Mouse (Mus musculus) neural tube, embryonic 13.5 days (tissue): ENCODE measurements around the gene Arid3a. TPM values are rescaled to one million over a fixed set of nuclear protein-coding genes. Genes with fewer than 3 reads are reported as not detected.
A peak's percentile ranks its signal among the peaks of the same experiment; 100 is the strongest.

Experiments
- ATAC-seq: fragments of 200-750 bp; cut with Nextera tagmentation; 2 replicates; pipeline ENCODE4 v1.8.0; 2017; ENCODE audit warnings: low read depth, mild to moderate bottlenecking, moderate TSS enrichment, moderate library complexity
- H3K27ac ChIP-seq: fragments of 300-500 bp; sonication (generic); replicated peaks from 2 replicates; pipeline ENCODE4 v1.5.1; 2015; ENCODE audit warnings: moderate library complexity, mild to moderate bottlenecking, inconsistent platforms
- H3K27me3 ChIP-seq: fragments of 300-500 bp; sonication (generic); 2 replicates; pipeline ENCODE4 v1.6.1; 2015; ENCODE audit warnings: mild to moderate bottlenecking, inconsistent platforms
- H3K36me3 ChIP-seq: fragments of 300-500 bp; sonication (generic); 2 replicates; pipeline ENCODE4 v1.6.1; 2015; ENCODE audit warnings: mild to moderate bottlenecking, inconsistent platforms
- H3K4me1 ChIP-seq: fragments of 300-500 bp; sonication (generic); replicated peaks from 2 replicates; pipeline ENCODE4 v1.6.1; 2015; ENCODE audit warnings: inconsistent platforms
- H3K4me2 ChIP-seq: fragments of 300-500 bp; sonication (generic); 2 replicates; pipeline ENCODE4 v1.6.1; 2015; ENCODE audit warnings: inconsistent platforms, mild to moderate bottlenecking, moderate library complexity
- H3K4me3 ChIP-seq: fragments of 300-500 bp; sonication (generic); 2 replicates; pipeline ENCODE4 v1.5.1; 2015; ENCODE audit warnings: mild to moderate bottlenecking, inconsistent platforms
- H3K9ac ChIP-seq: fragments of 300-500 bp; sonication (generic); 2 replicates; pipeline ENCODE4 v1.6.1; 2015; ENCODE audit warnings: moderate library complexity, mild to moderate bottlenecking, inconsistent platforms
- H3K9me3 ChIP-seq: fragments of 300-500 bp; sonication (generic); 2 replicates; pipeline ENCODE4 v1.6.1; 2016; ENCODE audit warnings: inconsistent platforms
- WGBS: fragments of 180-500 bp; shearing (Covaris S2); methylation state at CpG from one replicate; pipeline ENCODE4 v1.1.7; 2015; 5-methylcytosine and 5-hydroxymethylcytosine counted together
- polyA plus RNA-seq: library from polyadenylated mRNA; unstranded; fragments of >200 nt; fragmentation: Nextera tagmentation; extraction: Ambion mirVana; gene quantifications from 2 replicates; pipeline ENCODE4 v1.2.1, GENCODE M21; 2015

The Arid3a gene
- polyA plus RNA-seq, 1 experiment from 2014 or later = 5.4 TPM

DNA sequence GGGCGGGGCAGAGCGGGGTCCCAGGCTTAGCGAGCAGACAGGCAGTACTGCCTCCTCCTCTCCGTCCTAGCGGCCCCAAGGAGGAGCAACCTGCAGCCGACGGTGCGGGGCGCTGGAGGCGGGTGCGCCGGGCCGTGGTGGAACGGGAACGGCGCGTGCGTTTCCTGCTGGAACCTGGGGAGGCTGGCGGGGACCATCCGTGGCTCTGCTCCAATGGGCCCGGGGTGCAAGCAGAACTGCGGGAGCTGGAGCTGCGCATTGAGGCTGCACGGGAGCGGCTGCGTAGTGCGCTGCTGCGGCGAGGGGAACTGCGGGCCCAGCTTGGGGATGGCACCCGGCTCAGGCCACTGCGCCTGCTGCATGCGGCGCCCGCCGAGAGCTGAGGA is 49.9 kb downstream of the Arid3a start:
- Histone ChIP-seq H3K27me3 (peaks cover 17% of the 10 kb centered on the region), H3K4me2 (no peak overlapping the region), H3K4me1 (peaks cover 15% of the 10 kb centered on the region), H3K27ac (no peak overlapping the region), H3K4me3 (no peak overlapping the region), H3K9ac (no peak overlapping the region), H3K9me3 (no peaks in the 10 kb centered on the region), H3K36me3 (peaks cover 62% of the 10 kb centered on the region)
- WGBS = 76% methylated on average over 36 of the region's 36 CpGs
- ATAC-seq = no peak

DNA sequence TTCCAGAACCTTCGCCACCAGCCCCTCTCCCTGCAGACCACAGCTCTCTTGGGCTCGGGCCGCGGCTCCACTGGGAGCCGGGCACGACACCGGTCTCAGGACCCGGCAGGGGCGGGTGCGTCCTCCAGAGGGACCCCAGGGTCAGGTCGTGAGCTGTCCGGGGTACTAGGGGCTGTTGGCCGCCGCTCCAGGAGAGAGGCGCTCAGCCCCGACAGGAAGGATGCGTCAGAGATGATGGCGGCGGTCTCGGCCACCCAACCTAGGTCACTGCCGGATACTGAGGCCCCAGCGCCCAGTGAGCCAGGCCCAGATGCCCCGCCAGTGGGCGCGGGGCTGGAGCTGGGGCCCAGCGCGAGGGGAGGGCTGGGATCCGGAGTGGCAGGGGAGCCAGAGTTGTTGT is 50.5 kb downstream of the Arid3a start:
- Histone ChIP-seq H3K36me3 (peaks cover 62% of the 10 kb centered on the region), H3K9ac (no peak overlapping the region), H3K27ac (no peak overlapping the region), H3K4me1 (peaks cover 21% of the 10 kb centered on the region), H3K4me3 (no peak overlapping the region), H3K27me3 (peaks cover 11% of the 10 kb centered on the region), H3K4me2 (no peak overlapping the region), H3K9me3 (no peaks in the 10 kb centered on the region)
- WGBS = 84% methylated on average over 27 of the region's 28 CpGs
- no peak for ATAC-seq

DNA sequence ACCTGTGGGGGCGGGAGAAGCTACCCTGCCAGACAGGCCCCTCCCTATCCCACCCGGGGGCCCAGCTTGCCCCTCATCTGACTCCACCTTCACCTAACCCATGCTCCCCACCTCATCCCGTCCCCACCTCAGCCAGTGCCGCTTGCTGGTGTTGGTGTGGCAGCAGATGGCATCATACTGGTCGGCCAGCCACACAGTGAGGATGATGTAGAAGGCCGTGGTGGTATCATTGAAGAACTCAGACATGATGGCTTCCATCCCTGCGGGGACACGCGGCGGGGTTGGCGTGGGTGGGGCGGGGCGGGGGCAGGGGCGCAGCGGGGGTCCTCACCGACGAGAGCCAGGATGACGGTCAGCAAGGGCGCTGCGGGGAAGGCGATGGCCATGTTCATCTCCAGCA is 51.2 kb downstream of the Arid3a start:
- Histone ChIP-seq H3K36me3 (peaks cover 62% of the 10 kb centered on the region), H3K4me2 (no peak overlapping the region), H3K27ac (no peak overlapping the region), H3K27me3 (peaks cover 4% of the 10 kb centered on the region), H3K9ac (no peak overlapping the region), H3K4me3 (no peak overlapping the region), H3K9me3 (no peaks in the 10 kb centered on the region), H3K4me1 (peaks cover 29% of the 10 kb centered on the region)
- WGBS = 97% methylated on average over 21 of the region's 21 CpGs
- no peak for ATAC-seq

DNA sequence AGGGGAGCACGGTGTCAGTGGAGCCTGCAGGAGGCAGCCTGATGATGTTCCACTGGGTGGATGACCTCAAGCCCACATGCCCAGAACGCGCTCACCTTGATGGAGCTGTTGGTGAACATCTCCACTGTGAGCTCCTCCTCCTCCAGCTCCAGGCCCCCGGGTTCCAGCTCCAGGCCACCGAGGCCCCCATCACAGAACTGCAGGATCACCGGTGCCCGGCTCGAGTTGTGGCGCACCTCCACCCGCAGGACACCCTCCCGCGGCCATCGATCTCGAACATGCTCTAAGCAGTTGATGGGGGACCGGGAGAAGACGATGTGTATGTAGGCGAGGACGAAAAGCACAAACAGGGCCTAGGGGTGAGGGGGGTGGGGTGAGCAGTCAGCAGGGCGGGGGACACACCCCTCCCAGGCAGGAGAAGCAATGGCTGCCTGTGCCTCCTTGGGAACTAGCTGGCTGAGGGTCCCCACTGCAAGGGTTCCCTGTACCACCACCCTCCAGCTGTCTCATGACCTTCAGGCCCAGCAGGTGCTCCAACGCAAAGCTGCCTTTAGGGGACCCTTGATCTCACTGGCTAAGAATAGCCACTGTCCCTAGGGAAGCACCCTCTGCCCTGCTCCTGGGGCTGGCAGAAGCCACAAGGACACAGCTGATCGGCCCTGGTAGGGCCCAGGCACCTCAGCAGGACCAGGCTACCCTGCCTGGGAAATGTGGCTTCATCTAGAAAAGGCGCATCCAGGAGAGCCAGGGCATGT is 52.7 kb downstream of the Arid3a start:
- Histone ChIP-seq H3K27me3 (no peaks in the 10 kb centered on the region), H3K4me2 (no peak overlapping the region), H3K4me1 (peaks cover 35% of the 10 kb centered on the region), H3K27ac (no peak overlapping the region), H3K36me3 (peaks cover 52% of the 10 kb centered on the region), H3K4me3 (no peak overlapping the region), H3K9me3 (no peaks in the 10 kb centered on the region), H3K9ac (peak overlapping the region; percentile 31; the same call in 1 of the 2 replicates)
- WGBS = 93% methylated on average over 22 of the region's 22 CpGs
- ATAC-seq = no peak

DNA sequence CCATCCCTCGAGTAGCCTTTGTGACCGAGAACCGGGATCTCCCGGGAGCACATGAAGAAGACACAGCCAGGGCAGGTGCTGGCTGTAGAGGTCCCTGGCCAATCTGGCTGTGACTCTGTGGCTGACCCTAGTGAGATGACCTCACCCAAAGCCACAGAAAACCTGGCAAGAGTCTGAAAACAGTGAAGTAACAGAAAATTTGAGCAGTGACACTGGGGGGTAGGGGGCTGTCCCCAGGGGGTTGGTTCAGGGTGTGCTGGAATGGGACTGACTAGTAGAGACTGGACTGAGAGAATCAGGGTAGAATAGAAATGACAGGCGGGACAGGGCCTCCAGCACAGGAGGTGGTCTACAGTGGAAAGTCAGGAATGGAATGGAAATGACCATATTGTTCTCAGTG is 56.4 kb downstream of the Arid3a start:
- WGBS = 71% methylated on average over 5 of the region's 5 CpGs
- peaks cover 60% of the 10 kb centered on the region for H3K4me1 ChIP-seq
- peak overlapping the region; percentile 72 for H3K4me3 ChIP-seq
- peak overlapping the region; percentile 80 for H3K4me2 ChIP-seq
- no peaks in the 10 kb centered on the region for H3K9me3 ChIP-seq
- H3K36me3 ChIP-seq = peaks cover 15% of the 10 kb centered on the region
- peaks cover 15% of the 10 kb centered on the region for H3K27me3 ChIP-seq
- ATAC-seq = no peak
- H3K9ac ChIP-seq = peak overlapping the region; percentile 90
- H3K27ac ChIP-seq = no peak overlapping the region

DNA sequence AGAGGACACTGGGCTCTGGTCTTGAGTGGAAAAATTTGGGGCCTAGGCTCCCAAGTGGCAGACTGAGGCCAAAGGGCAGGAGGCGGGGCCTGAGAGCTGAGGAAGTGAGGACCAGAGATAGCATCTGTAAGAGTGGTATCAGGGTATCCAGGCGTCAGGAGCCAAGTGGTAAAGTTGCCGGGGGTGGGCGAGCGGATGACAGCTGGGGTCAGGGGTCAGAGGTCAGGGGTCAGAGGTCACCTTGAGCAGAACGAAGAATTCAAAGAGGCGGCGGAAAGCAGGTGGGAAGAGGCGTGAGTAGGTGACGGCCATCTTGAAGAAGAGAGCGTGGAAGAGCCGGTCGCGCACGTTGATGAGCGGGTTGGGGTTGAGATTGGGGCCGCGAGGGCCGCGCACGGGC is 56.8 kb downstream of the Arid3a start:
- H3K4me1 ChIP-seq = peaks cover 65% of the 10 kb centered on the region
- 2% methylated on average over 21 of the region's 21 CpGs for WGBS
- no peak for ATAC-seq

DNA sequence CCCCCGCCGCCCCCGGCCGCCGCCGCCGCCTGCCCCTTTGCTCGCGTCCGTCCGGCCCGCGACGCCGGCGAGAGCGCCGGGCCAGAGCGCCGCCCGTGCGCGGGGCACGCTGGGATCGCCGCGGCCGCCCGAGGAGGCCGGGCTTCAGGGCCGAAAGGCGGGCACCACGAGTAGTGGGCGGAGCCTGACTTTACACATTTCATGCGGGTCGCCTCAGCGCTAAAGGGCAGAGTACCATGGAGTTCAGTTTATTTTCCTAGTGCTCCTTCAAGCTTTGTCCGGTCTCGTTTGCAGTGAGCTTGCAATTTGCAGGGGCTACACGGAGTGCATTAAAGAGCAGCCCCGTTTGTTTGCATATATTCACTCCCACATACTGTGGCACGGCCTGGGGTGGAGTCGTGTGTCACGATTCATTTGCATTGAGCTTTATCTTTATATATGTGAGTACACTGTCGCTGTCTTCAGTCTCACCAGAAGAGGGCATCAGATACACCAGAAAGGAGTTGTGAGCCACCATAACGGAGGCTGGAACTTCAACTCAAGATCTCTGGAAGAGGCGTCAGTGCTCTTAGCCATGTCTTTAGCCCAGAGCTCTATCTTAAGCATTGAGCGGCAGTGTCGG is 57.5 kb downstream of the Arid3a start, which contains the start of gene Tmem259:
Gene Tmem259, minus strand, starts transcription at position 136 of the 622 bp plus-strand sequence.
- H3K4me2 ChIP-seq = peak within 1 kb of the TSS; percentile 80
- ATAC-seq = peak; percentile 76
- peak within 1 kb of the TSS; percentile 72 for H3K4me3 ChIP-seq
- peaks cover 5% of the 10 kb centered on the region; the same call in 1 of the 2 replicates for H3K36me3 ChIP-seq
- H3K9ac ChIP-seq = peak within 1 kb of the TSS; percentile 90
- H3K27ac ChIP-seq = peak within 1 kb of the TSS; percentile 95
- H3K27me3 ChIP-seq = peaks cover 26% of the 10 kb centered on the region
- under 1% methylated on average over 48 of the region's 49 CpGs for WGBS
- H3K9me3 ChIP-seq = no peaks in the 10 kb centered on the region
- peaks cover 71% of the 10 kb centered on the region for H3K4me1 ChIP-seq

More for the DNA sequence above, 56.8 kb downstream of the Arid3a start:
- Histone ChIP-seq H3K9me3 (no peaks in the 10 kb centered on the region), H3K36me3 (peaks cover 11% of the 10 kb centered on the region), H3K9ac (peak overlapping the region; percentile 90), H3K4me3 (peak overlapping the region; percentile 72), H3K27me3 (peaks cover 19% of the 10 kb centered on the region), H3K27ac (peak overlapping the region; percentile 95), H3K4me2 (peak overlapping the region; percentile 80)

DNA sequence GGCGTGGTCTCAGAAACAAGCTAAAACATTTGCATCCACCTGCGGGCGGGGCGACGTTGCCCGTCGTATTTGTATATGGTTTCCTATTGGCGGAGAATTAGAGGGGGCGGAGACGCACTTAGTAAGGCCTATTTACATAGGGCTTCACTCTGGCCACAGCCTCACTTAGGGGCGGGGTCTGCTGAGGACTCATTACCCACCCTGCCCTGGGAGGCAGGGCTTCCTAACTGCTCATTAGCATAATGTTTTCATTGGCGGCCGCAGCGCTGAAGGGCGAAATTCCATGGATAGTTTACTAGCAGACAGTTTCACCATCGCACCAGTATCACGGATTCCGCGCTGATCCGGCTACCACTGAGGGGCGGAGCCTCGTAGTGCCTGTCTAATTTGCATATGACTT is 58.0 kb downstream of the Arid3a start:
- ATAC-seq = peak; percentile 94
- H3K4me1 ChIP-seq = peaks cover 76% of the 10 kb centered on the region

DNA sequence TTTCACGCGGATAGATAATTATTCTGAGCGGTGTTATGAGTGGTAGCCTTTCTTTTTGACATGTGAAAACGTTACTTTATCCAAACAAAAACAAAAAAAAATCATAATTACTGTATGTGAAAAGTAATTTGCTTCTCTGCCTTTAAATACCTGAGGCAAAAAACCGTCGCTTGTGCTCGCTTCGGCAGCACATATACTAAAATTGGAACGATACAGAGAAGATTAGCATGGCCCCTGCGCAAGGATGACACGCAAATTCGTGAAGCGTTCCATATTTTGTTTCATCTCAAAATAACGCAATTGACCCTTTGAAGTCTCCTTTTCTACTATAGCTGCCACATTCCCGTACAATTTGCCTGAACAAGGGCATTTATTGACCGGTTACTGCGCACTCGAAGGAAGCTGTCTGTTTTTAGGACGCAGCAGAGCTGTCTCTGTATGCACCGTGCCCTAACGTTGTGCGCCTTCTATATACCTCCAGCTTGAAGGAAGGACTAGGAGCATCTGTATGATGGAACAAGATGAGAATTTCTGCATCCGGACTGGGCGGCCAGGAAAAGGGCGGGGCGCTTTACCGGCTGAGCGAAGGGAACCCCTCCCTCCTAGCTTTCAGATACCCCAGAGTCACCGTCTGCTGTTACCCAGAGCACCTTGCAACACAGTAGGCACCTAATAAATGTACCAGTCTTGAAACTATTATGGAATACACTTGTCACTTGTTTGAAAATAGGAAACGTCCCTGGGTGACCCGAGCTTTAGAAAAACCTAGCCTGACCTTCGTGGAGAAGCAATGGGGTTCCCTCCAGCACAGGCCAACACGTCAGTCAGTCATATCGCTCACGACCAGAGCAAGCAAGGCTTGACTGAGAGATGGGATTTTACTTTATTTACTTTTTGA is 58.7 kb downstream of the Arid3a start:
- Histone ChIP-seq H3K4me3 (peak overlapping the region; percentile 72), H3K27me3 (peaks cover 36% of the 10 kb centered on the region), H3K4me2 (peak overlapping the region; percentile 80), H3K36me3 (no peaks in the 10 kb centered on the region), H3K9me3 (no peaks in the 10 kb centered on the region), H3K27ac (peak overlapping the region; percentile 95), H3K9ac (peak overlapping the region; percentile 73), H3K4me1 (peaks cover 72% of the 10 kb centered on the region)
- WGBS = 4% methylated on average over 35 of the region's 35 CpGs
- peak; percentile 27; the same call in 1 of the 2 replicates for ATAC-seq

More for the DNA sequence above, 58.0 kb downstream of the Arid3a start:
- H3K27ac ChIP-seq = peak overlapping the region; percentile 95
- peaks cover 31% of the 10 kb centered on the region for H3K27me3 ChIP-seq
- peak overlapping the region; percentile 90 for H3K9ac ChIP-seq
- H3K4me3 ChIP-seq = peak overlapping the region; percentile 72
- no peaks in the 10 kb centered on the region for H3K36me3 ChIP-seq
- peak overlapping the region; percentile 80 for H3K4me2 ChIP-seq
- WGBS = 0% methylated on average over 22 of the region's 22 CpGs
- H3K9me3 ChIP-seq = no peaks in the 10 kb centered on the region

DNA sequence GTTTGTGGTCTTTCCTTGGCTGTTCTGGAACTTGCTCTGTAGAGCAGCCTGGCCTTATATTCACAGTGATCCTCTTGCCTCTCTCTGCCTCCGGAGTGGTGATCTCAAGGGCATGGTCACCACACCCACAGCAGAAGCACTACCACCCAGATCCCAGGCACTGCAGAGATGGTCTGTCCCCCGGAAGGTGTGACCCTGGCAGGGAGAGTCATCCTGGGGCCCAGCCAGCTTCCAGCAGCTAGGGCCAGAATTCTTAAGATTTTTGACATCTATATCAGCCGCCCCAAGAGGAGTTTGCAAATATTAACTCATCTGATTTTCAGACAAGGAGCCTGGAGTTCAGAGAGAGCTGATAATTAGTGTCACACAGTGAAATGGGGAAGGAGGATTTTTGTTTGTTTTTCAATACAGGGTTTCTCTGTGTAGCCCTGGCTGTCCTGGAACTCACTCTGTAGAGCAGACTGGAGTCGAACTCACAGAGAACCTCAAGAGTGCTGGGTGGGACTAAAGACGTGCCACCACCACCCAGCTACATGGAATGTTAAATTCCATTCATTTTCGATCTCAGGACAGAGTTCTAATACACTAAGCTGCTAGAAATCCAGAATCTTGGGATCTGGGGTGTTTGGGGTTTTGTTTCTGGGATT is 59.5 kb downstream of the Arid3a start:
- peaks cover 64% of the 10 kb centered on the region for H3K4me1 ChIP-seq
- peak overlapping the region; percentile 80 for H3K4me2 ChIP-seq
- peak overlapping the region; percentile 72 for H3K4me3 ChIP-seq
- peaks cover 44% of the 10 kb centered on the region for H3K27me3 ChIP-seq
- peak overlapping the region; percentile 73 for H3K9ac ChIP-seq
- ATAC-seq = no peak
- H3K36me3 ChIP-seq = no peaks in the 10 kb centered on the region
- H3K9me3 ChIP-seq = no peaks in the 10 kb centered on the region; the same call in 1 of the 2 replicates
- H3K27ac ChIP-seq = peak overlapping the region; percentile 95
- 52% methylated on average over 6 of the region's 6 CpGs for WGBS

DNA sequence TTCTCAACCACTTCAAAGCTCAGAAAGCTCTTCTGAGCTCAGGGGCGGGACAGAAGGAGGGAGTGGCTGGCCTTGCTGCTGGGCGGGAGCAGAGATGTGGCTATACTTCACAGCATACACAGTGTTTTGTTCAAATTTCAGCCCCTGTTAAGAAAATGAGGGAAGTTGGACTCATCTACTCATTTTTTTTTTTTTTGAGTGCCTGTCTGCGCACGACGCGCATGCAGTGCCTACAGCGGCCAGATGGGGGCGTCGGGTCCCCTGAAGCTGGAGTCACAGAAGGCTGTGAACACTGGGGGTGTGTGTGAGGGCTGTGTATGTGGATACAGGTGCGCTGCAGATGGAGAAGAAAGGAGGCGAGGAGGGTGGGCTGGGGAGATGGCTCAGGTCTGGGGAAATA is 60.1 kb downstream of the Arid3a start:
- Histone ChIP-seq H3K27me3 (peaks cover 44% of the 10 kb centered on the region), H3K4me2 (peak overlapping the region; percentile 80), H3K4me1 (peaks cover 58% of the 10 kb centered on the region), H3K27ac (no peak overlapping the region), H3K9me3 (peaks cover 3% of the 10 kb centered on the region; the same call in 1 of the 2 replicates), H3K4me3 (peak overlapping the region; percentile 0; the same call in 1 of the 2 replicates), H3K36me3 (no peaks in the 10 kb centered on the region), H3K9ac (peak overlapping the region; percentile 31; the same call in 1 of the 2 replicates)
- no peak for ATAC-seq
- WGBS = 4% methylated on average over 11 of the region's 11 CpGs
